Mouse (Mus musculus): ENCODE data around the gene Urod. TPM values are rescaled to one million over a fixed set of nuclear protein-coding genes. Genes with fewer than 3 reads are reported as not detected.
A peak's percentile ranks its signal among the peaks of the same experiment; 100 is the strongest.

Urod gene
- polyA plus RNA-seq, 1 experiment = 54.6 TPM

DNA sequence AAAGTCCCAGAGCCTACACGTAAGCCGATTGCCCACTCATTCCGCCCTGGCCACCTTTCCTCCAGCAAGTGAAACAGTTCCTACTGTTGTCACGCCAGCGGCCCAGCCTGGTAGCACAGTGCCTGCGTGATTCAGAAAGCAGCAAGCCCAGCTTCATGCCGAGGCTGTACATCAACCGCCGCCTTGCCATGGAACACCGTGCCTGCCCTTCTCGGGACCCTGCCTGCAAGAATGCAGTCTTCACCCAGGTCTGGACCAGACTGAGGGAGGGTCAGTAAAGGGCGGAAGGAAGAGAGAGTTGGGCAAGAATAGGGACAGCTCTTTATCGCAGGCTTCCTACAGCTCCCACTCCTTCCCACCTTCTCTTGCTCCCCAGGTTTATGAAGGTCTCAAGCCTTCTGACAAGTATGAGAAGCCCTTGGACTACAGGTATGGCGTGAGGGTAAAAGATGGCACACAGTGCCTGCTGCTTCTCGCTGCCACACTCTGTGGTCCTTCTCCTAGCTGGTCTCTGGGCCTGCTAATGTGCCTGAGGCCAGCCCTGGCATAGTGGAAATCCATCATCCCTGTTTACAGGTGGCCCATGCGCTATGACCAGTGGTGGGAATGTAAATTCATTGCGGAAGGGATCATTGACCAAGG is 5.4 kb upstream of the Urod start:
- Histone ChIP-seq H3K4me1 (ENCODE audit: control insufficient read depth, insufficient read depth, low read length) (peaks cover 3% of the 10 kb centered on the region; the same call in 1 of the 2 replicates), H3K27ac (ENCODE audit: insufficient read depth, low read length) (no peak overlapping the region), H3K4me3 (ENCODE audit: insufficient read depth, low read length) (no peak overlapping the region)
- no peak for TF ChIP-seq CTCF (IDR thresholded peaks at IDR 0.05; ENCODE audit: borderline replicate concordance, insufficient read depth, low read length)

DNA sequence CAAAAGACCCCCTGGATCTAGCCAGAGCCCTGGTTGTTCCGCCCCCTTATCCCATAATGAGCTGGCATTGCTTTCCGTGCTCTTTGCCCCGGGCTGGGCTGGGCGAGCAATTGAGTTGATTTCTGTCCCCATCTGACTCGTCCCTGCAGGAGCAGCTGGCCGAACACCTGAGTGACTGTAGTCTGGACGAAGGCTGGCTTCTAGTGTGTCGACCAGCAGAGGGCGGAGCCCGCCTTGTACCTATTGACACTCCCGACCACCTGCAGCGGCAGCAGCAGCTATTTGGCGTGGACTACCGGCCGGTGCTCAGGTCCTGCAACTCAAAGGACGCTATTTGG is 1.6 kb upstream of the Urod start:
- Histone ChIP-seq H3K27ac (ENCODE audit: insufficient read depth, low read length) (no peak overlapping the region), H3K4me3 (ENCODE audit: insufficient read depth, low read length) (peak overlapping the region; percentile 68), H3K4me1 (ENCODE audit: control insufficient read depth, insufficient read depth, low read length) (peaks cover 3% of the 10 kb centered on the region; the same call in 1 of the 2 replicates)
- no peak for TF ChIP-seq POLR2A (IDR thresholded peaks at IDR 0.05; ENCODE audit: low read depth, low read length)

- TF ChIP-seq POLR2A (IDR thresholded peaks at IDR 0.05; ENCODE audit: low read depth, low read length) (no peak; the same call in 1 of the 2 replicates), CTCF (IDR thresholded peaks at IDR 0.05; ENCODE audit: borderline replicate concordance, insufficient read depth, low read length) (no peak)
- H3K4me1 ChIP-seq (ENCODE audit: control insufficient read depth, insufficient read depth, low read length) = peaks cover 3% of the 10 kb centered on the region; the same call in 1 of the 2 replicates
- H3K4me3 ChIP-seq (ENCODE audit: insufficient read depth, low read length) = peak within 1 kb of the TSS; percentile 83
- no peak within 1 kb of the TSS for H3K27ac ChIP-seq (ENCODE audit: insufficient read depth, low read length)
Observed at GRCm38 (mm10) chr4:116995131-116995797, 1.1 kb upstream of the Urod start, which contains the start of gene Hectd3. Hectd3 (plus strand) TSS chr4:116995317.

GRCm38 (mm10) chr4:116991366-116991765 is 2.8 kb downstream of the Urod start:
- Histone ChIP-seq H3K27ac (ENCODE audit: insufficient read depth, low read length) (no peak overlapping the region), H3K4me1 (ENCODE audit: control insufficient read depth, insufficient read depth, low read length) (peaks cover 3% of the 10 kb centered on the region; the same call in 1 of the 2 replicates), H3K4me3 (ENCODE audit: insufficient read depth, low read length) (no peak overlapping the region)
- TF ChIP-seq CTCF (IDR thresholded peaks at IDR 0.05; ENCODE audit: borderline replicate concordance, insufficient read depth, low read length) (peak; percentile 86), POLR2A (IDR thresholded peaks at IDR 0.05; ENCODE audit: low read depth, low read length) (no peak)

DNA sequence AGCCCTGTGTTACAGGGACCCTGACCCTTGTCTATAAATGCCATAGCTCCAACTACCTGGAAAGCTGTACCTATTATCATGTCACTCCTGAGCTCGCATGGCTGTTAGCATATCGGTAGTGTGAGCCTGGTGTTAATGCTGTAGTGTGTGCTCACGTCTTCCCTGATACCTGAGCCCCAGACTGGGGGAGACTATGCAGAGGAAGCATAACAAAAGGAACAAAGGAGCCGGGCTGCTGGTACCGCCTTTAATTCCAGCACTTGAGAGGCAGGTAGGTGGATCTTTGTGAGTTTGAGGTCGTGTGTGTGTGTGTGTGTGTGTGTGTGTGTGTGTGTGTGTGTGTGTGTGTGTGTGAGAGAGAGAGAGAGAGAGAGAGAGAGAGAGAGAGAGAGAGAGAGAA is 4.5 kb downstream of the Urod start:
- Histone ChIP-seq H3K27ac (ENCODE audit: insufficient read depth, low read length) (no peak overlapping the region), H3K4me3 (ENCODE audit: insufficient read depth, low read length) (no peak overlapping the region), H3K4me1 (ENCODE audit: control insufficient read depth, insufficient read depth, low read length) (0 out of 2 replicates have a peak, but pooled peaks cover under 1% of the 10 kb centered on the region)
- TF ChIP-seq CTCF (IDR thresholded peaks at IDR 0.05; ENCODE audit: borderline replicate concordance, insufficient read depth, low read length) (no peak), POLR2A (IDR thresholded peaks at IDR 0.05; ENCODE audit: low read depth, low read length) (no peak)

GRCm38 (mm10) chr4:116987122-116987456 is 7.1 kb downstream of the Urod start:
- Histone ChIP-seq H3K27ac (ENCODE audit: insufficient read depth, low read length) (no peak overlapping the region), H3K4me1 (ENCODE audit: control insufficient read depth, insufficient read depth, low read length) (no peaks in the 10 kb centered on the region), H3K4me3 (ENCODE audit: insufficient read depth, low read length) (no peak overlapping the region)
- TF ChIP-seq POLR2A (IDR thresholded peaks at IDR 0.05; ENCODE audit: low read depth, low read length) (no peak), CTCF (IDR thresholded peaks at IDR 0.05; ENCODE audit: borderline replicate concordance, insufficient read depth, low read length) (no peak)

- Histone ChIP-seq H3K4me1 (ENCODE audit: control insufficient read depth, insufficient read depth, low read length) (no peaks in the 10 kb centered on the region), H3K27ac (ENCODE audit: insufficient read depth, low read length) (no peak overlapping the region), H3K4me3 (ENCODE audit: insufficient read depth, low read length) (no peak overlapping the region)
- no peak for TF ChIP-seq POLR2A (IDR thresholded peaks at IDR 0.05; ENCODE audit: low read depth, low read length)
- TF ChIP-seq CTCF (IDR thresholded peaks at IDR 0.05; ENCODE audit: borderline replicate concordance, insufficient read depth, low read length) = peak; percentile 70; the same call in 1 of the 2 replicates
Observed at GRCm38 (mm10) chr4:116986400-116987121, 7.7 kb downstream of the Urod start.

- TF ChIP-seq POLR2A (IDR thresholded peaks at IDR 0.05; ENCODE audit: low read depth, low read length) (no peak), CTCF (IDR thresholded peaks at IDR 0.05; ENCODE audit: borderline replicate concordance, insufficient read depth, low read length) (no peak)
- Histone ChIP-seq H3K4me1 (ENCODE audit: control insufficient read depth, insufficient read depth, low read length) (no peaks in the 10 kb centered on the region), H3K4me3 (ENCODE audit: insufficient read depth, low read length) (no peak overlapping the region), H3K27ac (ENCODE audit: insufficient read depth, low read length) (no peak overlapping the region)
Observed at GRCm38 (mm10) chr4:116985681-116986080, 8.5 kb downstream of the Urod start.

- H3K27ac ChIP-seq (ENCODE audit: insufficient read depth, low read length) = no peak overlapping the region
- no peak overlapping the region for H3K4me3 ChIP-seq (ENCODE audit: insufficient read depth, low read length)
- H3K4me1 ChIP-seq (ENCODE audit: control insufficient read depth, insufficient read depth, low read length) = no peaks in the 10 kb centered on the region
- no peak for TF ChIP-seq CTCF (IDR thresholded peaks at IDR 0.05; ENCODE audit: borderline replicate concordance, insufficient read depth, low read length)
- no peak for TF ChIP-seq POLR2A (IDR thresholded peaks at IDR 0.05; ENCODE audit: low read depth, low read length)
Observed at GRCm38 (mm10) chr4:116976503-116976902, 17.7 kb downstream of the Urod start.

- no peak overlapping the region for H3K27ac ChIP-seq (ENCODE audit: insufficient read depth, low read length)
- no peaks in the 10 kb centered on the region for H3K4me1 ChIP-seq (ENCODE audit: control insufficient read depth, insufficient read depth, low read length)
- no peak for TF ChIP-seq CTCF (IDR thresholded peaks at IDR 0.05; ENCODE audit: borderline replicate concordance, insufficient read depth, low read length)
- no peak for TF ChIP-seq POLR2A (IDR thresholded peaks at IDR 0.05; ENCODE audit: low read depth, low read length)
- no peak overlapping the region for H3K4me3 ChIP-seq (ENCODE audit: insufficient read depth, low read length)
Observed at GRCm38 (mm10) chr4:116954951-116955350, 39.3 kb downstream of the Urod start.

All from embryonic fibroblast, embryonic 13.5 days (primary cell).